Mouse (Mus musculus) midbrain, embryonic 13.5 days (tissue): ENCODE data around the gene Lcn5. TPM values are rescaled to one million over a fixed set of nuclear protein-coding genes. Genes with fewer than 3 reads are reported as not detected.

Experiments used
- polyA plus RNA-seq: library from polyadenylated mRNA; unstranded; fragments of >200 nt; fragmentation: Nextera tagmentation; extraction: Ambion mirVana; gene quantifications from 2 replicates; pipeline ENCODE4 v1.2.1, GENCODE M21; 2015

Lcn5 gene
- polyA plus RNA-seq, 1 experiment from 2014 or later: not detected

Other genes starting within 250 kb of the Lcn5 start
- 0.49 TPM in 1 of 2 replicates, not detected in the other for gene Fut7, start 234.7 kb upstream of the Lcn5 start, polyA plus RNA-seq
- gene Abca2, start 229.2 kb upstream of the Lcn5 start, polyA plus RNA-seq: 10.2 and 11.1 TPM in 2 replicates
- 2.7 and 4.0 TPM in 2 replicates for gene Clic3, start 201.1 kb upstream of the Lcn5 start, polyA plus RNA-seq
- gene Paxx, start 196.9 kb upstream of the Lcn5 start, polyA plus RNA-seq: 85.7 and 92.1 TPM in 2 replicates
- gene Ptgds, start 187.9 kb upstream of the Lcn5 start, polyA plus RNA-seq: 48.6 and 80.5 TPM in 2 replicates
- gene Lcn12, start 164.0 kb upstream of the Lcn5 start, polyA plus RNA-seq: not detected in 2 replicates
- gene Fbxw5, start 157.2 kb upstream of the Lcn5 start, polyA plus RNA-seq: 120 and 122 TPM in 2 replicates
- gene C8g, start 156.2 kb upstream of the Lcn5 start, polyA plus RNA-seq: 5.6 and 7.2 TPM in 2 replicates
- gene Traf2, start 111.0 kb upstream of the Lcn5 start, polyA plus RNA-seq: 22.9 and 24.1 TPM in 2 replicates
- gene Edf1, start 100.1 kb upstream of the Lcn5 start, polyA plus RNA-seq: 387 and 406 TPM in 2 replicates
- gene Mamdc4, start 83.1 kb upstream of the Lcn5 start, polyA plus RNA-seq: 3.2 and 6.8 TPM in 2 replicates
- gene Phpt1, start 82.7 kb upstream of the Lcn5 start, polyA plus RNA-seq: 190 and 193 TPM in 2 replicates
- gene Ajm1, start 76.2 kb upstream of the Lcn5 start, polyA plus RNA-seq: 3.5 and 5.7 TPM in 2 replicates
- gene Rabl6, start 49.4 kb upstream of the Lcn5 start, polyA plus RNA-seq: 67.2 and 75.9 TPM in 2 replicates
- gene Ccdc183, start 40.3 kb upstream of the Lcn5 start, polyA plus RNA-seq: 0.24 and 0.47 TPM in 2 replicates
- gene Tmem141, start 35.9 kb upstream of the Lcn5 start, polyA plus RNA-seq: 27.5 and 32.3 TPM in 2 replicates
- gene Fcna, start 29.9 kb upstream of the Lcn5 start, polyA plus RNA-seq: 1.1 and 1.8 TPM in 2 replicates
- not detected in 2 replicates for gene Lcn8, start 4.8 kb upstream of the Lcn5 start, polyA plus RNA-seq
- not detected in 2 replicates for gene Lcn6, start 18.8 kb downstream of the Lcn5 start, polyA plus RNA-seq
- gene Lcn10, start 24.8 kb downstream of the Lcn5 start, polyA plus RNA-seq: not detected in 2 replicates
- not detected in 2 replicates for gene Obp2a, start 42.1 kb downstream of the Lcn5 start, polyA plus RNA-seq
- 98.4 and 100 TPM in 2 replicates for gene Bmyc, start 48.8 kb downstream of the Lcn5 start, polyA plus RNA-seq
- not detected in 2 replicates for gene Obp2b, start 79.1 kb downstream of the Lcn5 start, polyA plus RNA-seq
- not detected in 2 replicates for gene Lcn3, start 107.6 kb downstream of the Lcn5 start, polyA plus RNA-seq
- gene Lcn11, start 119.1 kb downstream of the Lcn5 start, polyA plus RNA-seq: not detected in 2 replicates
- not detected in 2 replicates for gene Gm13539, start 124.3 kb downstream of the Lcn5 start, polyA plus RNA-seq
- gene Glt6d1, start 157.9 kb downstream of the Lcn5 start, polyA plus RNA-seq: not detected in 2 replicates
- not detected in 2 replicates for gene Lcn9, start 165.2 kb downstream of the Lcn5 start, polyA plus RNA-seq
- gene Sohlh1, start 189.3 kb downstream of the Lcn5 start, polyA plus RNA-seq: not detected in 2 replicates
- gene Kcnt1, start 205.8 kb downstream of the Lcn5 start, polyA plus RNA-seq: 4.4 and 5.9 TPM in 2 replicates